Mouse (Mus musculus) small intestine, adult 2 months (tissue): ENCODE data around the gene Lpp. TPM values are rescaled to one million over a fixed set of nuclear protein-coding genes. Genes with fewer than 3 reads are reported as not detected.

Source experiments
- H3K27ac ChIP-seq: fragments of 200-500 bp; 2 replicates; pipeline ENCODE4 v1.5.1; 2012; ENCODE audit warnings: low read depth, low read length, control low read depth, inconsistent platforms; ENCODE audit not compliant: insufficient read depth
- H3K27me3 ChIP-seq: fragments of 200-500 bp; 2 replicates; pipeline ENCODE4 v1.6.1; 2012; ENCODE audit warnings: mild to moderate bottlenecking, moderate library complexity, low read length, inconsistent platforms; ENCODE audit not compliant: control insufficient read depth, insufficient read depth
- H3K36me3 ChIP-seq: fragments of 200-500 bp; 2 replicates; pipeline ENCODE4 v1.6.1; 2012; ENCODE audit warnings: mild to moderate bottlenecking, low read length, control low read depth, inconsistent platforms; ENCODE audit not compliant: control insufficient read depth, insufficient read depth
- H3K4me1 ChIP-seq: fragments of 200-500 bp; 2 replicates; pipeline ENCODE4 v1.6.1; 2012; ENCODE audit warnings: low read length, inconsistent platforms, mixed read lengths; ENCODE audit not compliant: control insufficient read depth, insufficient read depth, insufficient read length
- H3K4me3 ChIP-seq: fragments of 200-500 bp; 2 replicates; pipeline ENCODE4 v1.5.1; 2012; ENCODE audit warnings: low read depth, mild to moderate bottlenecking, control low read depth, inconsistent platforms, low read length, moderate library complexity
- CTCF ChIP-seq: fragments of 200-500 bp; IDR thresholded peaks from 2 replicates; pipeline ENCODE4 v1.5.1; 2012; ENCODE audit warnings: low read depth, mild to moderate bottlenecking, control low read depth, inconsistent platforms, low read length, moderate library complexity, mixed read lengths; ENCODE audit not compliant: insufficient replicate concordance, insufficient read length; ENCODE audit errors: extremely low read depth
- POLR2A ChIP-seq: fragments of 200-500 bp; IDR thresholded peaks from 2 replicates; pipeline ENCODE4 v1.6.1; 2012; ENCODE audit warnings: low read depth, mild to moderate bottlenecking, control low read depth, inconsistent platforms, low read length, moderate library complexity
- WGBS: fragments of 180-500 bp; shearing (Covaris S2); methylation state at CpG from one replicate; pipeline ENCODE4 v1.1.7; 2018; 5-methylcytosine and 5-hydroxymethylcytosine counted together
- polyA plus RNA-seq: library from polyadenylated mRNA; depleted of rRNA; stranded (reverse); fragments of >200 nt; gene quantifications from 2 replicates; pipeline ENCODE4 v1.2.3, GENCODE M21; 2012

Lpp gene
- polyA plus RNA-seq, 1 experiment, result 23.6 TPM

DNA sequence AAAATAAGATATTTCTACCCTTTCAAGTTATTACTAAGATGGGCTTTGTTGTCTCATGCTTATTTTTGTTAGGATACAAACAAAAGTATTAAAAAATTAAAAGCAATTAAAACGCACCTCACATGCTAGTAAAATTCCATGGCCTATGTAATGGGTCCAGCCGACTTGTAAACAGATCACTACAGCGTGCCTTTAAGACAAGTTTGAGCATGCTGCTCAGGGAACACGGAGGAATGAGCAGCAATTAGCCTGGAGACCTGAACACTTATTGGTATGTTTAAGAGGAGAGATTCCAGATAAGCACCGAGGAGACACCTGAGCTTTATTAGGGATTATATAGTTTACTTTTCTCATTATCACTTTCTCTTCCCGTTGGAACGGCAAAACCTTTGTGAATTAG lies 205.3 kb downstream of the Lpp start:
- WGBS, result 30% methylated on average over 7 of the region's 7 CpGs
- Histone ChIP-seq H3K4me1 (no peaks in the 10 kb centered on the region), H3K27me3 (no peaks in the 10 kb centered on the region), H3K4me3 (no peak overlapping the region), H3K36me3 (no peaks in the 10 kb centered on the region), H3K27ac (no peak overlapping the region)
- TF ChIP-seq CTCF (no peak), POLR2A (no peak)

DNA sequence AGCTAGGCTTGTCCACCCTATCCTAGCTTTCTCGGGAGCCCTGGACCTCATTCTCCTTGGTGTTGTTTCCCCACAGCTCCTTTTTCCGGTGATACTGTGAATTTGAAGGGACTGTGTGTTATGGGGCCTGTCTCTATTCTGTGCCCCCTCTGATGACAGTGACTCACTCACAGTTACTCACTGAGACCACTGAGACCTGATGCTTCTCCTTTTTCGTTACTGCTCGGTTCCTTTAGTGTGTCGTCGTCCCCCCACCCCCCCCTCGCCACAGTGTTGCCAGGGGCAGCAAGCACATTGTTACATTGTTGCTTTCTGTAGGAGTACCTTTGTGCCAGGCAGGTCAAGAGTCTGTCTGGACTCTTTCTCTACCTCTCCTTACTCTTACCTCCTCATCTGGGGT lies 206.5 kb downstream of the Lpp start:
- WGBS, result 84% methylated on average over 7 of the region's 7 CpGs

DNA sequence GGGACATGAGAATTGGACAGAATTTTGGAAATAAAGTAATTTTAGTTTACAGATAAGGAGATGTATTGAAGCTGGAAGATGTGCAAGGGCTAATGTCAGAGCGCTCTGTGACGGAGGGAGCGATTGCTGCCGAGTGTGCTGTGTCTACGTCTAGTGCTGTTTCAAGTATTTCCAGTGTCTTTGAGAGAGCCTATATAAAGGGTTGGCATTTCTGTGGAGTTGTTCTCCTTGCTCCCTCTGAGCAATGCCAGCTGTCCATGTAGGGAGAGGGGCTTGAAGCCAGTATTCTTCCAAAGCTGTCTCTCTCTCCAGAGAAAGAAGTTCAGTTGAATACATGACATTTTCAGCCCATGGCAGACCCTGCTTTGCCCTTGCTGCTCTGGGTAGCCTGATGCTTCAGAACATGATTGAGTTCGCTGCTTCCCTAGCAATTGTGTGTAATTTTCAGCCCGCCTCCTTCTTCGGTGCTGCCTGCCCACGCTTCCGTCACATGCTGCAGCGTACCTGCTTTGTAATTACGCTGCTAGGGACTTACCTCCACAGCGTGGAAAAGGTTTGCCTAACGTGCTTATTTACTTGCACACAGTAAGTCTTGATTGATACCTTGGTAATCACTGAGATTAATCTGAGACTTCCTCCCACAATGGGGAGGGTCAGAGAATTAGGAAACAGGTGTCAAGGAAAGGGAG lies 207.1 kb downstream of the Lpp start:
- WGBS, result 95% methylated on average over 14 of the region's 14 CpGs
- no peaks in the 10 kb centered on the region for H3K4me1 ChIP-seq
- no peak overlapping the region for H3K27ac ChIP-seq
- H3K36me3 ChIP-seq, result no peaks in the 10 kb centered on the region
- TF ChIP-seq CTCF (no peak), POLR2A (no peak)
- H3K27me3 ChIP-seq, result no peaks in the 10 kb centered on the region
- H3K4me3 ChIP-seq, result no peak overlapping the region

More for the DNA sequence above, 206.5 kb downstream of the Lpp start:
- no peak overlapping the region for H3K4me3 ChIP-seq
- no peak for TF ChIP-seq POLR2A
- no peak for TF ChIP-seq CTCF
- H3K27ac ChIP-seq, result no peak overlapping the region
- H3K4me1 ChIP-seq, result no peaks in the 10 kb centered on the region
- H3K27me3 ChIP-seq, result no peaks in the 10 kb centered on the region
- H3K36me3 ChIP-seq, result no peaks in the 10 kb centered on the region

DNA sequence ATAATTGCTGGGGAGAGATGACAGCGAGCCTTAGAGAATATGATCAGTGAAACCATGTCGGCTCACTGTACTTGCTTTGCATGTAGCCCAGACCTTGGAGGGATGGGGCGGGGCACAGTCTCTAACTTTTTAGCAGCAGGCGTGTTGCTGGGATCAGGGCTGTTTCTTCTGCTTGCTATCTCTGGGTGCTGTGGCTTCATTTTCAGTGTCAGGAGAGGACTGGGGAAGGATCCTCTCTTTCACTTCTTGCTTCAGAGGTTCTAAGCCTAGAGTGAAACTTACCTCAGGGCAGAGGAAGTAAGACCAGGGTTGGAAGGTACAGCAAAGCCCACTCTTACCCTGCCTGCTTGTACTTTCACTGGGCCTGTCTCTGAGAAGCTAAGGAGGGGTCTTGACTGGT lies 210.0 kb downstream of the Lpp start:
- WGBS, result 62% methylated on average over 4 of the region's 4 CpGs
- H3K27me3 ChIP-seq, result no peaks in the 10 kb centered on the region
- no peak overlapping the region for H3K4me3 ChIP-seq
- H3K4me1 ChIP-seq, result no peaks in the 10 kb centered on the region
- TF ChIP-seq CTCF, result no peak
- no peak for TF ChIP-seq POLR2A
- no peak overlapping the region for H3K27ac ChIP-seq
- H3K36me3 ChIP-seq, result no peaks in the 10 kb centered on the region

DNA sequence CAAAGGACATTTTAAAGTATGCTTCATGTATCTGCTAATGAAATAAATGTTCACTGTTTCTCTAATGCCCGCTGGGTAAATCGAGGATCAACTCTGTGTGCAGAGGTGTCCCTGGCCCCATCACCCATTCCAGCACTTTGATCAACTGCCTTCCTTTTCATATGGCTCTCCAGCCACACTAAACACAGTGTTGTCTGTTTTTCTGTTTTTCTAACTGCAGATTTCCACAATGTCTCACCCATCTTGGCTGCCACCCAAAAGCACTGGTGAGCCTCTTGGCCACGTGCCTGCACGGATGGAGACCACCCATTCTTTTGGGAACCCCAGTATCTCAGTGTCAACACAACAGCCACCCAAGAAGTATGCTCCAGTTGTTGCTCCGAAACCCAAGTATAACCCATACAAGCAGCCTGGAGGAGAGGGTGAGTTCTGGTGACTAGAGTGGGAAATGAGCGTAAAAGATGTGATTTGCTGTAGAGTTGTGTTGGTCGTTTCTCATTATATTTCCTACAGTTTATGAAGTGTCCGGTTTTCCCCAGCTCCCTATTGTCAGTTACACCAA lies 214.7 kb downstream of the Lpp start:
- no peak for TF ChIP-seq POLR2A
- no peak for TF ChIP-seq CTCF
- no peak overlapping the region for H3K27ac ChIP-seq
- no peaks in the 10 kb centered on the region for H3K4me1 ChIP-seq

DNA sequence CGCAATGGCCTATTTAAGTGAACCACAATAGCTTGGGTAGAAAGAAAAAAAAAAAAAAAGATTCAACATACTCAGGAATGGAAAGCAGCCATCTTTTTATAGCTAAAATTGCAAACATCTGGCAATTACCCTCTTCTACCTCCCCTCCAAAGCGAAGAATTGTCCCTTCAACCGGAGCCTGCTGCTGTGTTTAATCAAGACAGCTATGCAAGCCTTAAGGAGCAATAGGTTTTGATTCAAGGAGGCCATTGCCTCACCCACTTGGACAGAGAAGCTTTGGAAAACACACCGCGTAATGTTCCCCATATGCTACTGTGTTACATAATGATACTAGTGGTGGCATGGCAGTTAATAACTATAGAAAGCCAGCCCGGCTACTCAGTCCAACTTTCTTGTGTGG lies 226.2 kb downstream of the Lpp start:
- Histone ChIP-seq H3K27ac (no peak overlapping the region), H3K36me3 (no peaks in the 10 kb centered on the region), H3K4me3 (no peak overlapping the region), H3K27me3 (no peaks in the 10 kb centered on the region), H3K4me1 (peaks cover 14% of the 10 kb centered on the region; the same call in 1 of the 2 replicates)
- TF ChIP-seq CTCF, result no peak
- no peak for TF ChIP-seq POLR2A
- WGBS, result 88% methylated on average over 6 of the region's 6 CpGs

More for the DNA sequence above, 214.7 kb downstream of the Lpp start:
- Histone ChIP-seq H3K27me3 (no peaks in the 10 kb centered on the region), H3K4me3 (no peak overlapping the region), H3K36me3 (peaks cover 4% of the 10 kb centered on the region; the same call in 1 of the 2 replicates)
- 80% methylated on average over 8 of the region's 8 CpGs for WGBS

DNA sequence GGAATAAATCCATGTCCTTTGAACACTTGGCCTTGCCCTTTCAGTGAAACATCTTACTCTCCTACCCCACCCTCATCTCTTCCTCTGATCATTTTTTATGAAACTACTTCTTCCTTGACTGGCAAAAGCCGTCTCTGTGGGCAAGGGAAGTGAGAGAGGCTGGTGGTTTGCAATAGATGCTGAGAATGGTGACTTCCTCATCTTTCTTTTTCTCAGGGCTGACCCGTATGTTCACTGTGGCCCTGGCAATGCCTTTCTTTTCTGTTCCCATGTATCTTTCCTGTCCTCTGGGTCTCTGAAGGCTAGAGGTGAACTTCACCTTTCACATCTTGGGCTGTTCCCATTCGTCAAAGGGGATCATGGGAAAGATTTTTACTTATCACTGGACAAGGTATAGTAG lies 226.7 kb downstream of the Lpp start:
- 81% methylated on average over 3 of the region's 3 CpGs for WGBS
- TF ChIP-seq CTCF (no peak), POLR2A (no peak)
- Histone ChIP-seq H3K4me3 (no peak overlapping the region), H3K4me1 (peaks cover 14% of the 10 kb centered on the region; the same call in 1 of the 2 replicates), H3K27ac (no peak overlapping the region), H3K36me3 (no peaks in the 10 kb centered on the region), H3K27me3 (no peaks in the 10 kb centered on the region)
